Mouse (Mus musculus): Measurements from ENCODE around the gene Ckap2l.

DNA sequence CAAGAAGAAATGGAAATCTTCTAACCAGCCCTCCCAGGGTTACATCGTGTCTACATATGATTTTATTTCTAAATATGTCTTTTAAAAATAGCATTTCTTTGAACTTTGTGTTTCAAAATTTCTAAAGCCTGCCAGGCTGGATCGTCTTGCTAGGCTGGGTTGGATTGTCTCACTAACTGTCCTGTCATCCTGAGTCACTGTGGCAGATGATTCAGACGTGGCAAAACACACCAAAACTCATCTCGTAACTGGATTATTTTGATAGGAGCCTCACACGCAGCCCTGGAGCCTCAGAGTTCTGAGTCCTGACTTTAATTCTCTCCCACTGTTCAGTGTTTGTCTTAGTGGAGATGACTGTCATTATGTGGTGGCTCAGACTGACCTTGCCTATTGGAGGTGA lies 33.9 kb downstream of the Ckap2l start:
- TF ChIP-seq CTCF (IDR thresholded peaks at IDR 0.05): no peak
- no peak for TF ChIP-seq POLR2A (IDR thresholded peaks at IDR 0.05; ENCODE audit: insufficient read depth, low read depth, low read length)

All from heart, adult 2 months (tissue).